Mouse (Mus musculus): Measurements from ENCODE around the gene Sp6.

- TF ChIP-seq GATA1 (IDR thresholded peaks at IDR 0.05; ENCODE audit: low read length): no peak
- TF ChIP-seq TAL1 (IDR thresholded peaks at IDR 0.05; ENCODE audit: low read length): no peak
These were observed 21.7 kb upstream of the Sp6 start for GRCm38 (mm10) chr11:96991501-96991900.
